Mouse (Mus musculus) intestine, postnatal 0 days (tissue): ENCODE data around the gene Nxpe5. TPM values are rescaled to one million over a fixed set of nuclear protein-coding genes. Genes with fewer than 3 reads are reported as not detected.

ENCODE experiments used
- ATAC-seq: fragments of 200-750 bp; cut with Nextera tagmentation; 2 replicates; pipeline ENCODE4 v1.8.0; 2017; ENCODE audit warnings: mild to moderate bottlenecking, moderate TSS enrichment, moderate library complexity
- H3K27ac ChIP-seq: fragments of 300-500 bp; sonication (generic); 2 replicates; pipeline ENCODE4 v1.5.1; 2014; ENCODE audit warnings: mild to moderate bottlenecking, low read depth, low read length, moderate library complexity
- H3K27me3 ChIP-seq: fragments of 300-500 bp; sonication (generic); replicated peaks from 2 replicates; pipeline ENCODE4 v1.6.1; 2014; ENCODE audit warnings: low read length, mixed read lengths; ENCODE audit not compliant: control insufficient read depth, insufficient read depth
- H3K36me3 ChIP-seq: fragments of 300-500 bp; sonication (generic); 2 replicates; pipeline ENCODE4 v1.6.1; 2014; ENCODE audit warnings: mild to moderate bottlenecking, moderate library complexity; ENCODE audit not compliant: control insufficient read depth, insufficient read depth
- H3K4me1 ChIP-seq: fragments of 300-500 bp; sonication (generic); replicated peaks from 2 replicates; pipeline ENCODE4 v1.6.1; 2014; ENCODE audit warnings: antibody characterized with exemption, low read length, mixed read lengths; ENCODE audit not compliant: control insufficient read depth, insufficient read depth
- H3K4me2 ChIP-seq: fragments of 300-500 bp; sonication (generic); replicated peaks from 2 replicates; pipeline ENCODE4 v1.6.1; 2014; ENCODE audit warnings: low read depth, mild to moderate bottlenecking, moderate library complexity
- H3K4me3 ChIP-seq: fragments of 300-500 bp; sonication (generic); 2 replicates; pipeline ENCODE4 v1.5.1; 2014; ENCODE audit warnings: low read depth, low read length
- H3K9ac ChIP-seq: fragments of 300-500 bp; sonication (generic); 2 replicates; pipeline ENCODE4 v1.6.1; 2014; ENCODE audit warnings: mild to moderate bottlenecking, low read depth, low read length
- H3K9me3 ChIP-seq: fragments of 300-500 bp; sonication (generic); 2 replicates; pipeline ENCODE4 v1.6.1; 2016; ENCODE audit warnings: mixed run types; ENCODE audit not compliant: control insufficient read depth
- CTCF ChIP-seq: sonication (generic); IDR thresholded peaks from 2 replicates; pipeline ENCODE4 v1.5.1; 2016; ENCODE audit warnings: low read depth, mild to moderate bottlenecking, control low read depth, antibody characterized with exemption, moderate library complexity
- WGBS: fragments of 180-500 bp; shearing (Covaris S2); extraction: QIAGEN DNeasy Blood & Tissue Kit; methylation state at CpG from one replicate; pipeline ENCODE4 v1.1.7; 2014; 5-methylcytosine and 5-hydroxymethylcytosine counted together
- polyA plus RNA-seq: library from polyadenylated mRNA; unstranded; fragments of >200 nt; fragmentation: Nextera tagmentation; extraction: Ambion mirVana; gene quantifications from 2 replicates; pipeline ENCODE4 v1.2.1, GENCODE M21; 2015

Nxpe5 gene
- polyA plus RNA-seq, 1 experiment from 2014 or later: 0.07 TPM

DNA sequence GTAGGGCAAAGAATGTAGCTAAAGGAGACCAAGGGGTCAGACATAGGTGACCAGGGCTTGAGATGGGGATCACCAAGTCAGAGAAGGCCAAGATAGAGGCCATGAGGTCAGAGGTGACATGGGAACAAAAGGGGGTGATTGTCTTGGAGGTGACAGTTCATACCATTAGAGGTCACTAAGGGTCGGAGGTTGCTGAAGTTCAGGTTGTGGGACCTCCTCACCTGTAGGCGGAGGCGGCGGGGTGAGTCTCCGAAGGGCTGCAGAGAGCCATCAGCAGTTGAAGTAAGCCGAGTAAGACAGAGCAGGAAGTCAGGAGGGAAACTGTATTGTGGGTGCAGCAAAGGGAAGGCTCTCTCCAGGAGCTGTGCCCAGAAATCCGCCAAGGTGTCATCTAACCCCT, 52.3 kb downstream of the Nxpe5 start:
- Histone ChIP-seq H3K27ac (no peak overlapping the region), H3K9me3 (no peaks in the 10 kb centered on the region), H3K9ac (no peak overlapping the region), H3K27me3 (no peaks in the 10 kb centered on the region; the same call in 1 of the 2 replicates), H3K4me1 (no peaks in the 10 kb centered on the region), H3K4me2 (no peak overlapping the region), H3K36me3 (no peaks in the 10 kb centered on the region), H3K4me3 (no peak overlapping the region)
- ATAC-seq: no peak
- WGBS: 84% methylated on average over 7 of the region's 7 CpGs
- no peak for TF ChIP-seq CTCF

DNA sequence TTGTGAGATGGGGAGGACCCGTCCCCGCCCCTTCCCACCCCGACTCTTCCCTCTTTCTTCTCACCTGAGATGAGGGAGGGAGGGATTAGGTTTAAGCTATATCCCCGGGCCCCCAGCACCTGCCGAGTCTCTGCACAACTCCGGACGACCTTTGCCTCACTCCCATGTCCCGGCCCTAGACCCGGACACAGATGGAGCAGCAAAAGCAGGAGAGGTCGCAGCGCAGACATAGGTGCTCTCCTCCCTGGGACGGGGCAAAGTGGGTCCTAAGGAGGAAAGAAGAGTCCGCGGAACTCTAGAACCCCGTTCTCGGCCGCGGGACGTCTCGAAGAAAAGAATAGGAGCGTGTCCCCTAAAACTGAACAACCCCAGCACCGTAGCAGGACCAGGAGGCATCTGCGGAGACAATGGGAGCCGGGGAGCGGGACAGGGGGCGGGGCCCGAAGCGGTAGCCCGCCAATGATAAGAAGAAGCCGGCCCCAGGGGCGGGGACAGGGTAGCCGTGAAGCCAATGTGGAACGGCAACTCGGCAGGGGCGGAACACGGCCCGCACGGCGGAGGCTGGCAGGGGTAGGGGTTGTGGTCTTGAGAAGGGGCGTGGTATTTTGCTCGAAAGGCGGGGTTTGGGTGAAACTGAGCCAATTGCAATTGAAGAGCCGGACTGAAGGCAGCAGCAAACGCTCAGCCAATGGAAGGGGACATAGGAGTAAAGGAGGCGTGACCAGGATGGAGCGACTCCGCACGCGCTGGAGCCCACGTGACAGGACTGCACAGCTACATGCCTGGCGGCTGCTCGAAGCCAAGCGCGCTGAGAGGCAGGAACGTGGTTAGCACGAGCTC, 54.1 kb downstream of the Nxpe5 start, which contains the start of the genes Gm43720, Gpc2 and Stag3:
TSS of gene Gm43720 (minus strand) at position 374 of the 840 bp plus-strand sequence.
TSS of gene Gpc2 (minus strand) at position 421 of the 840 bp plus-strand sequence.
TSS of gene Stag3 (plus strand) at position 656 of the 840 bp plus-strand sequence.
- H3K4me2 ChIP-seq: peak within 1 kb of the TSS; percentile 88
- peak; percentile 97 for ATAC-seq
- H3K4me3 ChIP-seq: peak within 1 kb of the TSS; percentile 53
- H3K9me3 ChIP-seq: no peaks in the 10 kb centered on the region
- under 1% methylated on average over 56 of the region's 56 CpGs for WGBS
- no peak within 1 kb of the TSS for H3K27ac ChIP-seq
- H3K36me3 ChIP-seq: no peaks in the 10 kb centered on the region
- H3K4me1 ChIP-seq: no peaks in the 10 kb centered on the region
- no peak for TF ChIP-seq CTCF
- no peaks in the 10 kb centered on the region for H3K27me3 ChIP-seq
- peak within 1 kb of the TSS; percentile 22; the same call in 1 of the 2 replicates for H3K9ac ChIP-seq

DNA sequence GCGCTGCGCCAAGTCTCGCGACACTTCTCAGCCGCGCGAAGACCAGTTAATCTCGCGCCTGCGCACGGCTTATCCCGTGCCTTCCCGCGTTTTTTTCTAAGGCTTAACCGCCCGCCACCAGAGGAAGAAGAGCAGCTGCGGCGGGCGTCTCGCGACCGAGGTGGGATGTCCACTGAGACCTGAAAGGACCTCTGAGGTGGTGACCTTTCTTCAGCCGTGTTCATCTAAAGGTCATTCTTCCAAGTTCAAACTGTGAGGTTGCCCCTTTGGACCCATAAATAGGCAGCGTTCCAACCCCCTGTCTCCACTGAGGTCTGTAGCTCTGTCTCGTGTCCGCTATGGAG, 54.7 kb downstream of the Nxpe5 start:
- Histone ChIP-seq H3K27ac (no peak overlapping the region), H3K9me3 (no peaks in the 10 kb centered on the region), H3K36me3 (no peaks in the 10 kb centered on the region), H3K4me2 (peak overlapping the region; percentile 88), H3K27me3 (no peaks in the 10 kb centered on the region), H3K4me3 (peak overlapping the region; percentile 53; the same call in 1 of the 2 replicates), H3K9ac (no peak overlapping the region), H3K4me1 (no peaks in the 10 kb centered on the region)
- ATAC-seq: no peak
- no peak for TF ChIP-seq CTCF
- 22% methylated on average over 26 of the region's 26 CpGs for WGBS

DNA sequence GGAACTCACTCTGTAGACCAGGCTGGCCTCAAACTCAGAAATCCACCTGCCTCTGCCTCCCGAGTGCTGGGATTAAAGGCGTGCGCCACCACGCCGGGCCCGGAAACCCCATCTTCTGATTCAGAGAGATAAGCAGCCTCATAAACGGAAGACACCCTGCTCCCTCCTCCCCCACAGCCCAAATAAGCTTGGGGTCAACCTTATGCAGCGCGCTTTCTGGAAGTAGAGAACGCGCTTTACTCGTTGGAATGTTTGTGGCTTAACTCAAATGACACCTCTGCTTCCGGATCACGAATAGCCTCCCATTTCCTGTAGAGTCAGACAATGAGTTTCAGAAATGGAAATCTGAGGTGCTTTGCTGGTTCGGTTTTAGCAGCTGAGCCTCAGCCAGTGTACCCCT, 55.1 kb downstream of the Nxpe5 start:
- TF ChIP-seq CTCF: no peak
- no peak for ATAC-seq
- H3K4me3 ChIP-seq: no peak overlapping the region
- H3K27ac ChIP-seq: no peak overlapping the region
- H3K36me3 ChIP-seq: no peaks in the 10 kb centered on the region
- no peak overlapping the region for H3K4me2 ChIP-seq
- H3K9me3 ChIP-seq: no peaks in the 10 kb centered on the region
- no peak overlapping the region for H3K9ac ChIP-seq
- WGBS: 93% methylated on average over 14 of the region's 15 CpGs
- no peaks in the 10 kb centered on the region for H3K27me3 ChIP-seq
- H3K4me1 ChIP-seq: no peaks in the 10 kb centered on the region

DNA sequence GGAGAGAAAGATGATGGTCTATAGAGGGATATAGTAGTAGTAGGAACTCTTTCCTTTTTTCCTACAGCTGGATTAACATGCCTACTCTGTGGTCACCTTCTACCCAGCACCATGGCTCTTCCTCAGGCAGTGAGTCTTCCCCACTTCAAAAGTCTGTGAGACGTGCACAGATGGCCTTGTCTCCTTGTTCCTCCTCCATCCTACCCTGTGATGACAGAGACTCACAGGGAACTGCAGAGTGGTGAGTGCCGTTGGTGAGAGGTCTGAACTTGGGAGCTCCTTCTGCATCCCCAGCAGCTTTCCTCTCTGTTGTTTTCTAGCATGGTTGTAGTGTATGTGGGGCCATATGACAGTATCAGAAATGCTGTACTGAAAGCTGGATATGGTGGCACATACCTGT, 56.1 kb downstream of the Nxpe5 start:
- no peaks in the 10 kb centered on the region for H3K36me3 ChIP-seq
- H3K9ac ChIP-seq: no peak overlapping the region
- no peaks in the 10 kb centered on the region for H3K4me1 ChIP-seq
- ATAC-seq: no peak
- no peaks in the 10 kb centered on the region for H3K9me3 ChIP-seq
- H3K4me3 ChIP-seq: no peak overlapping the region
- no peak for TF ChIP-seq CTCF
- no peak overlapping the region for H3K4me2 ChIP-seq
- H3K27ac ChIP-seq: no peak overlapping the region
- no peaks in the 10 kb centered on the region for H3K27me3 ChIP-seq
- WGBS: 80% methylated on average over 2 of the region's 2 CpGs

DNA sequence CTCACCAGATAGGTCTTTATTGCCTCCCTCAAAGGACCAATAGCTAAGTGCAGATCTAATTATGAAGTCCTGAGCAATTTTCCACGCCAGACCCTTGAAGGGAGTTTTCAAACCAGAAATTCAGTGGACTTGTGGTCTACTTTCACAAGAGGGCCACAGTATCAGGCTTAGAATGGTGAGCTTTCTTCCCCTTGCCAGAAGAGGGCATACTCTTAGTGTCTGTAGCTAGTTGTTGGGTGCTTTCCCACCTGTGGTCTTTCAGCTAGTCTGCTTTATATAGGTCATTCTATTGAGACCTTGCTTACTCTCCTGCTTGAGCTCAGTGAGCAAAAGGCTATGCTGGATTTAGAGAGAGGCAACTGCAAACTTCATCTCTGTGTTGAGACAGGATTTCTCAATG, 57.8 kb downstream of the Nxpe5 start:
- no peak overlapping the region for H3K4me3 ChIP-seq
- no peak for ATAC-seq
- peak; percentile 58 for TF ChIP-seq CTCF
- H3K9ac ChIP-seq: no peak overlapping the region
- no peaks in the 10 kb centered on the region for H3K36me3 ChIP-seq
- no peaks in the 10 kb centered on the region for H3K4me1 ChIP-seq
- H3K27ac ChIP-seq: no peak overlapping the region
- no peaks in the 10 kb centered on the region for H3K9me3 ChIP-seq
- H3K4me2 ChIP-seq: no peak overlapping the region
- whole genome bisulfite sequencing: 64% methylated on average over 1 of the region's 1 CpGs
- no peaks in the 10 kb centered on the region for H3K27me3 ChIP-seq
